Mouse (Mus musculus): ENCODE data around the gene Gm6812. TPM values are rescaled to one million over a fixed set of nuclear protein-coding genes. Genes with fewer than 3 reads are reported as not detected.
"Not testable (repeated sequence)": the region's sequence is repeated elsewhere in the genome, so short reads cannot be mapped to it uniquely, and the experiment has no call there.

The Gm6812 gene
- polyA plus RNA-seq (2011; ENCODE audit: insufficient read length, low read depth, missing spikeins), result not detected in 2 replicates

GRCm38 (mm10) chrX:68892953-68893352 is at the start of gene Gm6812:
Gm6812 (minus strand) TSS chrX:68893053.
- H3K4me1 ChIP-seq (ENCODE audit: control insufficient read depth, insufficient read depth, low read length); H3K27ac ChIP-seq (ENCODE audit: insufficient read depth, low read length); H3K4me3 ChIP-seq (ENCODE audit: insufficient read depth, low read length): not testable (repeated sequence)

- Histone ChIP-seq H3K4me1 (ENCODE audit: control insufficient read depth, insufficient read depth, low read length) (no peaks in the 10 kb centered on the region), H3K4me3 (ENCODE audit: insufficient read depth, low read length) (no peak overlapping the region), H3K27ac (ENCODE audit: insufficient read depth, low read length) (no peak overlapping the region)
- TF ChIP-seq CTCF (IDR thresholded peaks at IDR 0.05; ENCODE audit: borderline replicate concordance, insufficient read depth, low read length) (no peak), POLR2A (IDR thresholded peaks at IDR 0.05; ENCODE audit: low read depth, low read length) (no peak)
Measured at GRCm38 (mm10) chrX:68865145-68865544, 27.7 kb downstream of the Gm6812 start.

Other genes with a start within 250 kb of the Gm6812 start
- gene Fmr1, start 214.5 kb downstream of the Gm6812 start, polyA plus RNA-seq (2011; ENCODE audit: insufficient read length, low read depth, missing spikeins), result 76.7 and 107 TPM in 2 replicates
- gene Fmr1nb, start 131.2 kb downstream of the Gm6812 start, polyA plus RNA-seq (2011; ENCODE audit: insufficient read length, low read depth, missing spikeins), result not detected in 2 replicates
- 15.1 and 16.1 TPM in 2 replicates for gene Gm14698, start 72.0 kb downstream of the Gm6812 start, polyA plus RNA-seq (2011; ENCODE audit: insufficient read length, low read depth, missing spikeins)